Mouse (Mus musculus) lung, adult 2 months (tissue): Measurements from ENCODE around the gene Bank1.
"Not testable (repeated sequence)": the region's sequence is repeated elsewhere in the genome, so short reads cannot be mapped to it uniquely, and the experiment has no call there.

ENCODE experiments used
- CTCF ChIP-seq: fragments of 200-500 bp; IDR thresholded peaks from 2 replicates; pipeline ENCODE4 v1.5.1; 2011; ENCODE audit warnings: mild to moderate bottlenecking, low read length, control low read depth; ENCODE audit not compliant: insufficient read depth
- POLR2A ChIP-seq: fragments of 200-500 bp; IDR thresholded peaks from 2 replicates; pipeline ENCODE4 v1.6.1; 2011; ENCODE audit warnings: low read depth, mild to moderate bottlenecking, control low read depth, low read length, borderline replicate concordance; ENCODE audit errors: extremely low read depth

- not testable (repeated sequence) for TF ChIP-seq CTCF, POLR2A
Observed at GRCm38 (mm10) chr3:136300810-136301209, 25.1 kb downstream of the Bank1 start.
